Mouse (Mus musculus): ENCODE data around the gene Arid3c. TPM values are rescaled to one million over a fixed set of nuclear protein-coding genes. Genes with fewer than 3 reads are reported as not detected.
A peak's percentile ranks its signal among the peaks of the same experiment; 100 is the strongest.
"Not testable (repeated sequence)": the region's sequence is repeated elsewhere in the genome, so short reads cannot be mapped to it uniquely, and the experiment has no call there.

The Arid3c gene
- total and polyA plus RNA-seq, 2 experiments from 2014 or later: 0.99 to 2.1 TPM

GRCm38 (mm10) chr4:41708192-41708745, 22.7 kb downstream of the Arid3c start:
- TF ChIP-seq CTCF (IDR thresholded peaks at IDR 0.05; ENCODE audit: low read depth): peak; percentile 77
- H3K4me3 ChIP-seq (ENCODE audit: low read length): no peak overlapping the region
- no peak overlapping the region for H3K27ac ChIP-seq
- no peaks in the 10 kb centered on the region for H3K9me3 ChIP-seq (ENCODE audit: low read length)
- peaks cover 17% of the 10 kb centered on the region; the same call in 1 of the 2 replicates for H3K4me1 ChIP-seq (ENCODE audit: insufficient read depth, low read length)
- DNase-seq (ENCODE audit: low spot score) (peak; percentile 88), ATAC-seq (peak; percentile 48)
- no peak overlapping the region for H3K4me2 ChIP-seq (ENCODE audit: low read depth, low read length)
- WGBS: 46% methylated on average over 8 of the region's 8 CpGs
- no peak overlapping the region for H3K9ac ChIP-seq (replicated peaks; ENCODE audit: low read length)
- no peaks in the 10 kb centered on the region for H3K27me3 ChIP-seq (ENCODE audit: insufficient read depth, low read length)
- H3K36me3 ChIP-seq (ENCODE audit: insufficient read depth, low read length): no peaks in the 10 kb centered on the region

- WGBS: under 1% methylated on average over 13 of the region's 13 CpGs
- peak; percentile 88 for TF ChIP-seq CTCF (IDR thresholded peaks at IDR 0.05; ENCODE audit: low read depth)
- H3K27ac ChIP-seq: peak overlapping the region; percentile 59; the same call in 1 of the 2 replicates
- H3K36me3 ChIP-seq (ENCODE audit: insufficient read depth, low read length): no peaks in the 10 kb centered on the region
- no peak overlapping the region for H3K4me3 ChIP-seq (ENCODE audit: low read length)
- peak; percentile 89 for DNase-seq (ENCODE audit: low spot score)
- H3K9ac ChIP-seq (replicated peaks; ENCODE audit: low read length): 0 out of 2 replicates have a peak overlapping the region, but pooled peaks have one; percentile 17
- H3K27me3 ChIP-seq (ENCODE audit: insufficient read depth, low read length): no peaks in the 10 kb centered on the region
- peak overlapping the region; percentile 31 for H3K4me2 ChIP-seq (ENCODE audit: low read depth, low read length)
- peaks cover 11% of the 10 kb centered on the region; the same call in 1 of the 2 replicates for H3K4me1 ChIP-seq (ENCODE audit: insufficient read depth, low read length)
- ATAC-seq: peak; percentile 86
- H3K9me3 ChIP-seq (ENCODE audit: low read length): no peaks in the 10 kb centered on the region
Measured at GRCm38 (mm10) chr4:41707011-41707535, 23.9 kb downstream of the Arid3c start.

GRCm38 (mm10) chr4:41705922-41706754, 24.8 kb downstream of the Arid3c start:
- Histone ChIP-seq H3K27me3 (ENCODE audit: insufficient read depth, low read length) (no peaks in the 10 kb centered on the region), H3K4me2 (ENCODE audit: low read depth, low read length) (peak overlapping the region; percentile 31; the same call in 1 of the 2 replicates), H3K4me3 (ENCODE audit: low read length) (no peak overlapping the region), H3K27ac (no peak overlapping the region), H3K9me3 (ENCODE audit: low read length) (no peaks in the 10 kb centered on the region), H3K4me1 (ENCODE audit: insufficient read depth, low read length) (peaks cover 7% of the 10 kb centered on the region; the same call in 1 of the 2 replicates), H3K9ac (replicated peaks; ENCODE audit: low read length) (no peak overlapping the region), H3K36me3 (ENCODE audit: insufficient read depth, low read length) (no peaks in the 10 kb centered on the region)
- 47% methylated on average over 19 of the region's 19 CpGs for WGBS
- peak; percentile 31 for DNase-seq (ENCODE audit: low spot score)
- no peak for ATAC-seq
- peak; percentile 4; the same call in 1 of the 2 replicates for TF ChIP-seq CTCF (IDR thresholded peaks at IDR 0.05; ENCODE audit: low read depth)

GRCm38 (mm10) chr4:41704651-41705050, 26.3 kb downstream of the Arid3c start:
- no peak overlapping the region for H3K4me3 ChIP-seq (ENCODE audit: low read length)
- H3K27ac ChIP-seq: no peak overlapping the region
- no peaks in the 10 kb centered on the region for H3K9me3 ChIP-seq (ENCODE audit: low read length)
- 11% methylated on average over 5 of the region's 5 CpGs for WGBS
- no peak overlapping the region for H3K4me2 ChIP-seq (ENCODE audit: low read depth, low read length)
- ATAC-seq (no peak), DNase-seq (ENCODE audit: low spot score) (no peak)
- H3K36me3 ChIP-seq (ENCODE audit: insufficient read depth, low read length): no peaks in the 10 kb centered on the region
- H3K4me1 ChIP-seq (ENCODE audit: insufficient read depth, low read length): peaks cover 7% of the 10 kb centered on the region; the same call in 1 of the 2 replicates
- no peaks in the 10 kb centered on the region for H3K27me3 ChIP-seq (ENCODE audit: insufficient read depth, low read length)
- no peak for TF ChIP-seq CTCF (IDR thresholded peaks at IDR 0.05; ENCODE audit: low read depth)
- no peak overlapping the region for H3K9ac ChIP-seq (replicated peaks; ENCODE audit: low read length)

GRCm38 (mm10) chr4:41702226-41702625, 28.7 kb downstream of the Arid3c start:
- not testable (repeated sequence) for H3K27me3 ChIP-seq (ENCODE audit: insufficient read depth, low read length); H3K27ac ChIP-seq; H3K36me3 ChIP-seq (ENCODE audit: insufficient read depth, low read length); H3K4me2 ChIP-seq (ENCODE audit: low read depth, low read length); H3K9me3 ChIP-seq (ENCODE audit: low read length); H3K9ac ChIP-seq (replicated peaks; ENCODE audit: low read length); DNase-seq (ENCODE audit: low spot score); H3K4me1 ChIP-seq (ENCODE audit: insufficient read depth, low read length); ATAC-seq; H3K4me3 ChIP-seq (ENCODE audit: low read length)
- 58% methylated on average over 2 of the region's 2 CpGs for WGBS

- not testable (repeated sequence) for H3K4me2 ChIP-seq (ENCODE audit: low read depth, low read length); H3K4me1 ChIP-seq (ENCODE audit: insufficient read depth, low read length); DNase-seq (ENCODE audit: low spot score); H3K9me3 ChIP-seq (ENCODE audit: low read length); ATAC-seq; H3K36me3 ChIP-seq (ENCODE audit: insufficient read depth, low read length); H3K27me3 ChIP-seq (ENCODE audit: insufficient read depth, low read length); H3K4me3 ChIP-seq (ENCODE audit: low read length); H3K9ac ChIP-seq (replicated peaks; ENCODE audit: low read length); H3K27ac ChIP-seq
- 45% methylated on average over 1 of the region's 8 CpGs for WGBS
Measured at GRCm38 (mm10) chr4:41700224-41700623, 30.7 kb downstream of the Arid3c start.

GRCm38 (mm10) chr4:41699783-41700182, 31.2 kb downstream of the Arid3c start, which contains the start of gene Il11ra1:
TSS of gene Il11ra1 (plus strand) at chr4:41699989.
- not testable (repeated sequence) for H3K9ac ChIP-seq (replicated peaks; ENCODE audit: low read length); H3K36me3 ChIP-seq (ENCODE audit: insufficient read depth, low read length); H3K27me3 ChIP-seq (ENCODE audit: insufficient read depth, low read length); ATAC-seq; H3K4me3 ChIP-seq (ENCODE audit: low read length); H3K27ac ChIP-seq; H3K4me2 ChIP-seq (ENCODE audit: low read depth, low read length); H3K4me1 ChIP-seq (ENCODE audit: insufficient read depth, low read length); DNase-seq (ENCODE audit: low spot score); H3K9me3 ChIP-seq (ENCODE audit: low read length)
- 76% methylated on average over 9 of the region's 10 CpGs for WGBS

GRCm38 (mm10) chr4:41698421-41699016, 32.4 kb downstream of the Arid3c start:
- H3K9me3 ChIP-seq (ENCODE audit: low read length); H3K36me3 ChIP-seq (ENCODE audit: insufficient read depth, low read length); H3K4me1 ChIP-seq (ENCODE audit: insufficient read depth, low read length); H3K4me3 ChIP-seq (ENCODE audit: low read length); H3K27me3 ChIP-seq (ENCODE audit: insufficient read depth, low read length); DNase-seq (ENCODE audit: low spot score); H3K4me2 ChIP-seq (ENCODE audit: low read depth, low read length); H3K9ac ChIP-seq (replicated peaks; ENCODE audit: low read length); H3K27ac ChIP-seq; ATAC-seq: not testable (repeated sequence)
- 15% methylated on average over 18 of the region's 32 CpGs for whole genome bisulfite sequencing

Data from hindbrain, postnatal 0 days (tissue).